Mouse (Mus musculus) 3134 (cell line): ENCODE measurements around the gene Prkd1.
A peak's percentile ranks its signal among the peaks of the same experiment; 100 is the strongest.
"Not testable (repeated sequence)": the region's sequence is repeated elsewhere in the genome, so short reads cannot be mapped to it uniquely, and the experiment has no call there.

Experiments used
- DNase-seq: peaks from one replicate; pipeline ENCODE4 v3.0.0-alpha.2; 2011; ENCODE audit warnings: low spot score; ENCODE audit not compliant: insufficient read length; ENCODE audit errors: extremely low read depth

The Prkd1 gene

DNA sequence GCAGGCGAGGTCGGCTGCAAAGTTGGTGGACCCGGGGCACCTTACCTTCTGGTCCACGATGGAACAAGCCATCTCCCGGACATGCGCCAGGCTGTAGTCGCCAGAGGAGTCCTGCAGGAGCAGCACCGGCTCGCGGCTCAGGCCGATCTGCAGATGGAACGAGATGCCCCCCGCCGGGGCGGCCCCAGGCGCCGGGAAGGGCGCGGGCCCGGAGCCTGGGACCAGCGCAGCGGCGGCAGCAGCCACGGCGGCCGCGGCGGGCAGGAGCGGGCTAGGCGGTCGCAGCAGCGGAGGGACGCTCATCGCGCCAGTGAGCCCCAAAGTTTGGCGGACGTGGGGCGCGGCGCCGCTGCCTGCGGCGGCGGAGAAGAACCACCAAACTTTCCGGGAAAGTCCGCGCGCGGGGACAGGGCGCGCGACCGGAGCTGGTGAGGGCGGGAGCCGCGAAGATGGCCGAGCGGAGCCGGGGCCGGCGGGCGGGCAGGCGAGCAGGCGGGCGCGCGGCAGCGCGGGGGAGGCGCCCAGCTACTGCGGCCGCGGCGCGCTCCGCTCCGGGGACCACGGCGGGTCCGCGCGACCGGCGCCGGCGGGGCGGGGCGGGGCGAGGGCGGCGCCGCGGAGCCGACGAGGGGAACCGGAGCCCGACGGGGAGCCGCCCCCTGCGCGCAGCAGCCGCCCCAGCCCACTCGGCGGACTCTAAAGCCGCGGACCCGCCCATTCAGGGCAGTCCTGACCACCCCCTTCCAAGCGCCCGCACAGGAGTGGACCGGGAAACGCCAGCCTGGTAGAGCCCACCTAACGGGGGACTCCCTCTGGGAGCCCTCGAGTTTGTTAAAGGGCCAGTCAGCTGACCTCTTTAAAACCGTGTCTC, at the start of gene Prkd1:
Gene Prkd1, minus strand, starts transcription at position 428 of the 871 bp plus-strand sequence.
- DNase-seq, result peak; percentile 72

DNA sequence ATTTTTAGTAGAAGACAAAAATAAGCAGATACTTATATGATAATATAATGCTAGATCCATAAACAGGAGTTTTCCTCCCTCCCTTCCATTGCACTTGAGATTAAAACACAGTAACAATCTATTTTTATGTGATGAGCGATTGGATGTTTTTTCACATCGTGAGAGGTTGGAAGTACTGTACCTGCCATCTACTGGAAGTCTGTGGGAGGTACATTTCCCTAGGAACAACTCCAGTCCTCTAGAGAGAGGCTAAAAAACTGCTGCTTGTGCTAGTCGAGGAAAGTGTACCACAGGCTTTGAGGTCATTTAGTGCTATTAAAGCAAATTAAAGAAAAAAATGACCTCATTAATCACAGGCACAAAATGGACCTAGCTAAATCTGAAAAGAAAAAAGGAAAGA, 48.6 kb upstream of the Prkd1 start:
- no peak for DNase-seq

GRCm38 (mm10) chr12:50648176-50648670, 675 bp downstream of the Prkd1 start:
- DNase-seq, result no peak

GRCm38 (mm10) chr12:50646857-50647256, 2.0 kb downstream of the Prkd1 start:
- DNase-seq, result no peak

GRCm38 (mm10) chr12:50642671-50643070, 6.2 kb downstream of the Prkd1 start:
- no peak for DNase-seq

GRCm38 (mm10) chr12:50640171-50640570, 8.7 kb downstream of the Prkd1 start:
- no peak for DNase-seq

GRCm38 (mm10) chr12:50634436-50634835, 14.5 kb downstream of the Prkd1 start:
- no peak for DNase-seq

DNA sequence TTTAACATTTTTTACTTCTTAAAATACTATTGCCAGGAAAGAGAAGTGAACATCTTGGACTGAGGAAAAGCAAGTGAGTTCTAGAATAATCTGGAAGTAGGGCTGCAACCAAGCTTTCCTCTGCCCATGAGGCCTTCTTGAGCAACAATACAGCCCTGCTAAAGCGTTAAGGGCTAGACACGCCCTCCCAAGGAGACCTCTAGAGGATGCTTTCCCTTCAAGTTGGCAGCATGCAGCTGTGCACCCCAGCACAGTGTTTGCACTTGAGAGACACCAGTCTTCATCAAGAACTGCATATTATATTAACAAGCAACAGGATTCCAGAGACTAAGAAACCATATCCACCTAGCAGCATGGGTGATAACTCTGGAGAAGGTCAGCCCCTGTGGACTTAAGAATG, 22.8 kb downstream of the Prkd1 start:
- DNase-seq, result not testable (repeated sequence)

DNA sequence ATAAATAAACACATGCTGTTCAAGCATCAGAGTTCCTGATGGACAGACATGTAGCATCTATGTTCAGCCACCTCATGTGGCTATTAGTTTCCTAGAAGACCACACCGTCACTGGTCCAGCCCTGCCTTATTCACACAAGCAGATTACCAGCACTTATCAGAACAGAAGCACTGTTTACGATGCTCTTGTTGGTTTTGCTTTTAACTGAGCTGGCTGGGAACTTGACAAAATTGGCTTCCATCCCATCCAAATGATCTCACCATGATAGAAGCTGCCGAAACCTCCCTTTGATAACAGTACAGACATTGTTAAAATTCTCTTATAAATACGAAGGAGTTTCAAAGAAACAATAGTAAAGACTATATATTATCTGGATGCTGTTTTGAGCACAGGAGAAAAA, 24.7 kb downstream of the Prkd1 start:
- no peak for DNase-seq

GRCm38 (mm10) chr12:50615852-50616251, 33.0 kb downstream of the Prkd1 start:
- DNase-seq, result peak; percentile 3

- DNase-seq, result no peak
Observed at GRCm38 (mm10) chr12:50614341-50614740, 34.6 kb downstream of the Prkd1 start.

DNA sequence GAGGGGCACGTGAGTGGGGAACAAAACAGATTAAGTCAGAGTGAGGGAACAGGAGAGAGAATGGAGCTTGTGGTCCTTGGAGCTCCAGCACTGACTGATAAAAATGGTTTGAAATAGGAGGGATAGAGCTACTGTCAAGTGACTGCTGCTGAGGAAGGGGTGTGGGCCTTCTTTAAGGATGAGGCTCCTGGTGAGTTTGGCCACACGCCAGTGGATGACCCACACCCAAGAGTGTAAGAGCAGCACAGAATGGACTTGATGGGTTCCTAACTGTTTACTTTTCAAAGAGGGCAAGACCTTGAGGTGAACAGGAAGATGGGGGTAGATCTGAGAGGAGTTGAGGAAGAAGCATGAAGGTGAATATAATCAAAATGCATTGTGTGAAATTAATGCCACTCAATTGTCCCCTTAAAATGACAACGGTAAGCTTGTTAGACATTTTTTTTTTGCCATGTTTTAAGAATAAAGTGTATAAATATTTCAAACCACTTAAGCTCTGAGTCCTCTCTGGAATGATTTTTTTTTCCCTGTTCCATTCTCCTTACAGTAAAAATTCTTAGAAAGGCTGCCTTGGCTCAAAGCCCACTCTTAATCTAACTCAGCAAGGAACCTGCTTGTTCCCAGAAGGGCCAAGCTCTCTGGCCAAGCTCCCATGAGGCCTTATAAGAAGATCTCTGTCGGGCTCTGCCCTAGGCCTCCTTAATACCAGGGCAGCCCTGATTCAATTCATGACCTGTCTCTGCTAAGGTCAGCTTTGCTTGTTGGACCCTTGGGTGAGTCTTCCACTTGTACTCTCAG, 42.0 kb downstream of the Prkd1 start:
- no peak for DNase-seq

GRCm38 (mm10) chr12:50599370-50599769, 49.5 kb downstream of the Prkd1 start:
- DNase-seq, result no peak

DNA sequence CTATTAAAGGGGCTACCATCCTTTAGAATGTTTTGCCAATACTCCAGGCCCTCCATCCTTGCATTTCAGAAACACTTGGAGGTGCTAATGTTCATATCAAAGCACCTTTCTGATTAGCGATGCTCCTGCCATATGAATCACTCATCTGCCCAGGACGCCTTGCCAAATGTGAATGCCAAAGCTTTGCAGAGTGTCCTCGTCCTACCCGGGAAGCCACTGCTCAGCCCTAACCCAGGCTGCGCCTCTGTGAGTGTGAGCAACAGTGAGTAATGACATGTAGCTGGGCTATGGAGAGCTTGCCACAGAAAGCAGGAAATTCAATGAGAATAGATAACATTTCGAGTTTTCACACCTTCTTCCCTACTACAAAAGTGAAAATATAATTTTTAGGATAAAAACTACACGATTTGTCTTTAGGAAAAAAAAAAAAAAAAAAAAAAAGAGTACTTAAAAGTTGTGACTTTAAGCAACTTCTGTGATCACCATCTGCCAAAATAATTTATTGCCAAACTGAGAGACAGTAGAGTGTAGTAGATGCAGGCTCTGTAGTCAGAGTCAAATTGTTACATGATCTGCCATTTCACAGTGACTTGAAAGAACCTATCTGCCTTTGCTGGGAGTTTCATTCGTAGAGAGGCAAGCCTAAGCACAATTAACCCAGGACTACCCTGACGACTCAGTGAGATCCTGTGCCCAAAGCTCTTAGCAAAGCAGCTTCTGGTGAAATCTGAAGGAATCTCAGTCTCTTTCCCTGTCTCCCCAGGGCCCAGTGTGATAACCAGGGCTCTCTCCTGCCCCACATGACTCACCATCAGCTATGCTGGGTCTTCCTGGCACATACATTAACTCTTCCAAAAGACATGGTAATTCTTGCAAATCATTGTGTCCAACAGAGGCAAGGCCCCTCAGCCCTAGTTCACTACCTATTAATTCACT, 50.6 kb downstream of the Prkd1 start:
- DNase-seq, result peak; percentile 11

DNA sequence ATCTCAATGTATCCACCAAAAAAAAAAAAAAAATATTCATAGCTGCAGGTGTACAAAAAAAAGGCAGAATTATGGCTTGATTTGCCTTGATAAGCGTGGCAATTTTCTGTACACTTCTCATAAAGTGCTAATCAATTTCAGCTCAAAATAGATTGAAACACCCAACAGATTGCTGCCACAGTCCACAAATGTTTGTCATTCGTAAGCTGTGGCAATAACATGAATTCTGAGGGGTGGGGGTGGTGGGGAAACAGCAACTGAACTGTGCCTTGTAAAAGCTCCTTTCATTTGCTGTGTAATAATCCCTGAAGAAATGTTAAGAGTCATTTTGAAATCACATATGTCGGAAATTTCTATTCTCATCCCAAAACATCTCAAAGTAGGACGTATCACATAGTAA, 51.4 kb downstream of the Prkd1 start:
- no peak for DNase-seq

DNA sequence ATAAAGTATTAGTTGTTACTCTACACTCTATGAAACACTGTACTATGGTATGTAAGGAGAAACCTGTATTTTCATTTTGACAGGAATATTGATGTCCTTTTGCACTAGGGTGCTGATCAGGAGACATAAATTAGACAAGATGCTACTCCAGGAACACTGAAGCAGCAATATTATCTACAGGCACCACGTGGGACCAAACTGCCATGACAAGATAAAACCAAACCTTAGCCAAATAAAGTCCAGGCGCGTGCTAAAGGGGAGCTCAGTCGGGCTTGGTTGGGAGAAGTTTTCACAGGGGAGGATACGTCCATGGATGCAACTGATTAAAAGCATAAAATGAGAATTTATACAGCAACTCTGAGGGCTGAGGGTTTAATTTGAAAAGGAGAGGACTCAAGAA, 53.1 kb downstream of the Prkd1 start:
- DNase-seq, result no peak

DNA sequence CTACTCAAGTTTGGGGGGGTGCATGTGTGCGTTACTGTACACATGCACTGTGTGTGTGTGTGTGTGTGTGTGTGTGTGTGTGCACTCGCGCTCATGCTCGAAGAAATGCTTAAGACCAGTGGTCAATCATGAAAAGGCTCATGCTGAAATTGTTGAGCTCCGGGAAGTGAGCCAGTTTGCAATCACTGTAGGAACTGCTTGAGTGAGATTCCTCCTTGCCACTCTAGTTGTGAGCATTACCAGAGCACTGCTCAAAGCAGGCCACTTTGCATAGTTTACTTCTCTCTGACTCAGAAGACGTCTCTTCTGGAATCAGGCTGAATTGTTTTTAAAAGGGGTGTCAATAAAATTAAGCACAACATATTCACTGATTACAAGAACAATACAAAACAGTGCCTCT, 54.4 kb downstream of the Prkd1 start:
- no peak for DNase-seq

- no peak for DNase-seq
Observed at GRCm38 (mm10) chr12:50593481-50593880, 55.4 kb downstream of the Prkd1 start.

DNA sequence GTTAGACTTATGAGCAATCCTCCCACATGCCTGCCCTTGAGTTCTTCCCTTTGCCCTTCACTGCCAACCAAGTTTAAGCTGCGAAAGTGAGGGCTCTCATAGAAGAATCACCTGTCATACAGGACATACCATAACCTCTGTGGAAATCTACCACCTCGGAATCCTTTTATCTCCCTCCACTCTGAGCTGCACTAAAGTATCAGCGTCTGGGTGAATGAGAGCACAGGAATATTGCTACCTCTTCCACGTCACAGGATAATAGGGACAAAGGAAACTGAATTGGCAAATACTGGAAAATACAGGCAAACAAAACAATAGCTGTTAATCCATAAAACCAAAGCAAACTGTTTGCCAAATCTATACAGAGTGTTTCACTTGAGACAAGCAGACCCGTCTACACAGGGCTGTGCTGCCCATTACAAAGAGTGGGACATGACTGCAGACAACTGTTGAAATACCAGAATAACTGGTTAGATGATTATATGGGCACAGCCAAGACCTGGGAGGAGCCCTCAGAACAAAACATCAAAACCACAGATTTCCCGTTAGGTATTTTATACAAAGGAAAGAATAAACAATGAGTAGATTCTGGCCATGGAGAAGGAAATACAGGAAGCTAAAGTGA, 60.6 kb downstream of the Prkd1 start:
- DNase-seq, result no peak

DNA sequence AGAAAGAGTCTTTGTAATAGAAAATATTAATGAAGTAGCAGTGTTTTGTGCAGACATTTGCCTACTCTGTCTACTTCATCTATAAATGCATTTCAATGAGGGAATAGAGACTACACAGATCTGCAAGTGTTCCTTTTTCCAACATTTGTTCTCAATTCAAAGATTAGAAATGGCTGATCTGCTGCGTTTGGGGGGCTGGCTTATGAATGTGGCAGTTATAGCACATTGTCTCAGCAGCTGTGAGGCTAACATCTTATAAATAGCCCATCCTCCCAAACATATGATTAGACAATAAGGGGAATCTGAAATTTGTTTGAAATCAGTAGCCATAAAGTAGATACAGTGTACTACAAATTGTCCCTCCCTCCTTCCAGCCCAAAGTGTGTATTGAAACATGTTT, 83.7 kb downstream of the Prkd1 start:
- DNase-seq, result no peak
